Comparison of ENCODE assay signal across 12 mouse cellular contexts in the genomic region with DNA sequence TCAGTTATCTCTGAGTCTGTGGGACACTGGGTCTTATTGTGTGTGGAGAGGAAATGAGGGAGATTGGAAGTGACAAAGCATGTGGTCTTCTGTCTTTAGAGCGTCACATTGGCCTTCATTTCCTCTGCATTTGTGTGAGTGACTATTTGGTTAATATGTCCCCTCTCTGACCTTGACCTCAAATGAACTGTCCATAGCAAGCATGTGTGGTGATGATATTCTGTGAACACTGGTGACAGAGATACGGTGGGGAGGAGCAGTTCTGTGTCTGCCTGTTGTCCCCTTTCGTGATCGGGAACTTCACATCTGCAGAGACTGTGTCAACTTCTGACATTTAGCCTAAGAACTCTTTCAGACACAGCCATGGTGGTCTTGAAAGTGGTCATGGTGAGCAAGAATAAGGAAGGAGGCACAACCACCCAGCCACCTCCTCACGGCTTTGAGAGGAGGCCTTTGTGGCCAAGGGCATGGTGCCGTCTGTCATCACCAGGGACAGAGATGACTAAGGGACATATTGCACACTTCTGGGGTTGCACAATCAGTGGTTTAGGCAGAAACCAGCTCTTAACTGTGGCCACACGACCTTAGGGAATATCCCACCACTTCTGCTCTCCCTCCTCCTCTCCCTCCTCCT.
DNase-seq lines count a peak whose midpoint lies in the region; ATAC-seq lines count a peak whose summit lies in the region.
"Had no signal": no experiment of that assay in that cellular context is flagged by ENCODE, and none has a peak within 500 bp of the region (broad histone marks: within the 10 kb centered on the region; RNA-seq: fewer than 3 reads in every experiment).

No protein-coding gene starts in this region.

- H3K9me3 ChIP-seq in embryonic facial prominence, embryonic 10.5 days = peaks cover 4% of the 10 kb centered on the region; the same call in 1 of the 2 replicates

- DNase-seq in 3T3-L1 (ENCODE audit: low read depth, low spot score) (peak; percentile 70), NIH3T3 (ENCODE audit: low read depth) (peak; percentile 26)
- DNase-seq in embryonic facial prominence, embryonic 10.5 days (ENCODE audit: low spot score) = no peak
- DNase-seq in lung, postnatal 10 days = peak; percentile 36
- DNase-seq in spleen, postnatal 4 days (ENCODE audit: low spot score in 2 of 2) = no peak
- no peak for DNase-seq in cerebellum, adult 8-10 months
- no peak for DNase-seq in ovary, postnatal 10 days (ENCODE audit: low spot score)
- DNase-seq: heart, postnatal 10 days; thymus, postnatal 14 days had no signal

- no peak for ATAC-seq in activated CD4-positive, CD25-positive, alpha-beta regulatory T cell, adult 4 months
- ATAC-seq: forebrain, embryonic 16.5 days had no signal

- H3K4me3 ChIP-seq in embryonic facial prominence, embryonic 10.5 days = no peak overlapping the region
- H3K4me3 ChIP-seq: midbrain, embryonic 12.5 days had no signal

- peaks cover 59% of the 10 kb centered on the region for H3K4me1 ChIP-seq in embryonic facial prominence, embryonic 10.5 days

- 0 out of 2 replicates have a peak, but pooled peaks cover 8% of the 10 kb centered on the region for H3K27me3 ChIP-seq in embryonic facial prominence, embryonic 10.5 days (replicated peaks; ENCODE audit: low read depth, poor library complexity, severe bottlenecking)

- no peaks in the 10 kb centered on the region for H3K36me3 ChIP-seq in embryonic facial prominence, embryonic 10.5 days (replicated peaks)
- H3K36me3 ChIP-seq: midbrain, embryonic 12.5 days had no signal

- H3K27ac ChIP-seq in embryonic facial prominence, embryonic 10.5 days (replicated peaks) = 0 out of 2 replicates have a peak overlapping the region, but pooled peaks have one; percentile 42
- H3K27ac ChIP-seq: midbrain, embryonic 12.5 days had no signal

- WGBS in embryonic facial prominence, embryonic 10.5 days = 84% methylated on average over 7 of the region's 7 CpGs

Comparison
In these comparisons a context has a peak if more than half of its experiments do, and no peak if none do; other contexts are left out.
1. DNase-seq: peak in 3T3-L1 (single experiment), NIH3T3 (single experiment) and lung, postnatal 10 days (single experiment); none in embryonic facial prominence, embryonic 10.5 days (single experiment), spleen, postnatal 4 days (0 of 2), cerebellum, adult 8-10 months (single experiment) and ovary, postnatal 10 days (single experiment).